Mouse (Mus musculus) olfactory bulb, adult 2 months (tissue): Measurements from ENCODE around the gene Pkmyt1.

Source experiments
- CTCF ChIP-seq: fragments of 200-500 bp; IDR thresholded peaks from 2 replicates; pipeline ENCODE4 v1.5.1; 2012; ENCODE audit warnings: low read depth, mild to moderate bottlenecking, low read length, moderate library complexity; ENCODE audit not compliant: insufficient read depth
- POLR2A ChIP-seq: fragments of 200-500 bp; IDR thresholded peaks from 2 replicates; pipeline ENCODE4 v1.6.1; 2012; ENCODE audit warnings: mild to moderate bottlenecking, low read depth, low read length, moderate library complexity; ENCODE audit not compliant: insufficient read depth

DNA sequence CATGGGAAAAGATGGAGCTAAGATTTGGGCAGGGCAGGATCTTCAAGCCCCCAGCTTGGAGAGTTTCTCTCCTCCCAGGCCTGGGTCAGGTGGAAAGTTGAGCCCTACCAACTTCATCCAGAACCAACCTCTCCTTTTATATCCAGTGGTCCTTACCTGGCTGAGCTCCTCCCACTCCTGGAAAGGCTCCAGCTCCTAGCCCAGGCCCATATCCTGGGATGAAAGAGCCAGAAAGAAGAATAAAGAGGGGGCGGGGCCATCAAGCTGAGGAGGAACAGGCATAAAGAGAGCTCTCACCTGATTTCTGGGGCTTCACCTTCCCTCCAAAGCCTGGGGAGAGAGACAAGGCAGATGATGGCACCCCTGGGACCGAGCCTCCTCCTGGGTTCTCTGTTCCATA lies 9.1 kb upstream of the Pkmyt1 start:
- no peak for TF ChIP-seq CTCF
- TF ChIP-seq POLR2A, result no peak
